Mouse (Mus musculus): Measurements from ENCODE around the gene Sox1. TPM values are rescaled to one million over a fixed set of nuclear protein-coding genes. Genes with fewer than 3 reads are reported as not detected.

The Sox1 gene
- total RNA-seq (2014; fragmentation: Nextera tagmentation) (not detected in 2 replicates), total RNA-seq (2017) (0.05 and 0.12 TPM in 2 replicates), polyA plus RNA-seq (2012) (not detected in 2 replicates)

DNA sequence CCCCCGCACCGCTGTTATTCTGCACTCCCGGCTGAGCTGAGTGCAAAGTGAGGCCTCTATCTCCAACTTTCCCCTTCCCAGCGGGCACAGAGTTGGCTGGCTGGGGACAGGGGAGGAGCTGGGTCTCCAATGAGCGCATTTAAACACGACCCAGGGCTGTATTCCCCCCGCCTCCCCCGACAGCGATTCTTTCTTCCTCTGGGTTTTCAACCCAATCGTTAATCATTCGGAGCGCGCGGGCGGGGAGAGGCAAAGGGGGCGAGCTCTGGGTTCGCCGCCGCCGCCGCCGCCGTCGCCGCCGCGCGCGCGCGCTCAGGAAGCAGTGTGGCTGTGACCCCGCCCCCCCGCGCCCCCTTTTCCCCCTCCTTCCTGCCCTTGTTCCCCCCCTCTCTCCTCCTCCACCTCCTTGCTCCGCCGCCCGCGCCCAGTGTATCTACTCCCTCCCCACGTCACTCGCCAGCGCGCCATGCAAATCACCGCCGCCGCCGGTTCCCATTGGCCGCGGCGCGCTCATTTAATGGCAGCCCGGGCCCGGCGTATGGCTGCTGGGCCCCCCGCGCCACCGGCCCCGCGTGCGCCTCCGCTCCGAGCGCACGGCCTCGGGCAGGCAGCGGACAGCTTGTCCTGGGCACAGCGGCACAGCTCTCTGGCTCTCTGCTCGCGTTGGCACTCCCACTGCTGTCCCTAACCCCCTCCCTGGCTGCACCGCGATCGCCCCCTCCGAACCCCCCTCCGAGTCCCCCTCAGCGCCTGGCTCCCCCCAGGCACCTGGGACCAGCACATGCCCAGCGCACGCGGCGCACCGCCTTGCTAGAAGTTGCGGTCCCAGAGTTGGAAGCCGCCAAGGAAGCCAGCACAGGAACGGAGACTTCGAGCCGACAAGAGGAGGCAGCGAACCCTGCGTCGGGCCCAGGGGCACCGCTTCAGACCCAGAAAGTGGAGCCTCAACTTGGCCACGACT, at the start of gene Sox1:
TSS of gene Sox1 (plus strand) at position 225 of the 961 bp plus-strand sequence.
- H3K9me3 ChIP-seq (replicated peaks): peaks cover 24% of the 10 kb centered on the region
- H3K27me3 ChIP-seq (ENCODE audit: insufficient read depth, low read length): peaks cover 10% of the 10 kb centered on the region; the same call in 1 of the 2 replicates
- no peak for DNase-seq (ENCODE audit: low spot score)
- no peak for ATAC-seq (ENCODE audit: extremely low read depth, insufficient number of reproducible peaks, low FRiP score, poor library complexity, severe bottlenecking)
- H3K36me3 ChIP-seq (replicated peaks): no peaks in the 10 kb centered on the region
- no peak for TF ChIP-seq CTCF (IDR thresholded peaks at IDR 0.05; ENCODE audit: low read depth, low read length)
- no peak for TF ChIP-seq POLR2AphosphoS5 (IDR thresholded peaks at IDR 0.05; ENCODE audit: insufficient replicate concordance, low read depth, low read length)
- TF ChIP-seq GATA2 (IDR thresholded peaks at IDR 0.05; ENCODE audit: borderline replicate concordance, low read depth, low read length): no peak
- no peak for TF ChIP-seq TAL1 (conservative IDR thresholded peaks at IDR 0.05; ENCODE audit: low read depth, low read length)
- TF ChIP-seq GATA1 (IDR thresholded peaks at IDR 0.05; ENCODE audit: borderline replicate concordance, low read length): no peak
- no peaks in the 10 kb centered on the region for H3K4me1 ChIP-seq (ENCODE audit: insufficient read depth, low read depth, low read length)
- H3K4me3 ChIP-seq (ENCODE audit: low read depth, low read length): no peak within 1 kb of the TSS; the same call in 1 of the 2 replicates

DNA sequence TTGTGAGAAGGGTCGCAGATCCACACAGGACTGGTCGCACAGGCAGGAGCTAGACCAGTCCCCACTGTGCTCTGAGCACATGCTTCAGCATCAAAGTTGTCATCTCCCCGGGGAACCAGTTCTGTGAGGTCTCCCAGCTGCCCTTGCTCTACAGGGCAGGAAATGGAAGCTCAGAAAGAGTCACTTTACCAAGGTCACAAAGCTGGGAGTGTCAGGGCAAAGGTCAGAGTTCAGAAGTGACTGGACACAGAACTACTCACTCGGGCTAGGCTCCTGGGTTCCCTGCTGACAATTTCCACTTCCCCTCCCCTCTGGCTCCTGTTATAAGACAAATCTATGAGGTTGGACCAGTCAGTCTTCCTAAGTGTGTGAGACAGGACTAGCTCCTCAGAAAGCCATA, 49.2 kb upstream of the Sox1 start:
- TF ChIP-seq GATA2 (IDR thresholded peaks at IDR 0.05; ENCODE audit: borderline replicate concordance, low read depth, low read length) (no peak), GATA1 (IDR thresholded peaks at IDR 0.05; ENCODE audit: borderline replicate concordance, low read length) (no peak), TAL1 (conservative IDR thresholded peaks at IDR 0.05; ENCODE audit: low read depth, low read length) (no peak), CTCF (IDR thresholded peaks at IDR 0.05; ENCODE audit: low read depth, low read length) (no peak), POLR2AphosphoS5 (IDR thresholded peaks at IDR 0.05; ENCODE audit: insufficient replicate concordance, low read depth, low read length) (no peak)
- no peaks in the 10 kb centered on the region for H3K4me1 ChIP-seq (ENCODE audit: insufficient read depth, low read depth, low read length)
- H3K4me3 ChIP-seq (ENCODE audit: low read depth, low read length): no peak overlapping the region
- DNase-seq (ENCODE audit: low spot score) (no peak), ATAC-seq (ENCODE audit: extremely low read depth, insufficient number of reproducible peaks, low FRiP score, poor library complexity, severe bottlenecking) (no peak)
- H3K9me3 ChIP-seq (replicated peaks): no peaks in the 10 kb centered on the region
- no peaks in the 10 kb centered on the region for H3K27me3 ChIP-seq (ENCODE audit: insufficient read depth, low read length)
- no peaks in the 10 kb centered on the region for H3K36me3 ChIP-seq (replicated peaks)

DNA sequence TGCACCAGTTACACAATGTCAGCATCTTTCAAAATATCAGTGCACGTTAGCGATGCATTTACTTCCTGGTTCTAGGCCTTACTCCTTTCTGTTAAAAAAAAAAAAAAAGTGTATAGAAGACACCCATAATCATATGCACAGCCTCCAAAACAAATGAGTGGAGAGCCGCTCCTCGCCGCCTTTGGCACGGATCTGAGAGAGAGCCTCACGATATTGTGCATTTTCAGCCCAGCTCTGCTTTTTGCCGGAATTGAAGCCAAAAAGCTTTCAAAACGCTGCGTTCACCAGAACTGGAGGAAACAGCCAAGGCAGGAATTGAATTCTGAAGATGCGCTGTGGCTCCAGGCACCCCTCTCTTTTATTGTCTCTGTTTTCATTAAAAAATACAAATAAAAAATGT, 48.2 kb upstream of the Sox1 start:
- Histone ChIP-seq H3K4me3 (ENCODE audit: low read depth, low read length) (no peak overlapping the region), H3K9me3 (replicated peaks) (no peaks in the 10 kb centered on the region), H3K36me3 (replicated peaks) (no peaks in the 10 kb centered on the region), H3K4me1 (ENCODE audit: insufficient read depth, low read depth, low read length) (no peaks in the 10 kb centered on the region), H3K27me3 (ENCODE audit: insufficient read depth, low read length) (no peaks in the 10 kb centered on the region)
- ATAC-seq (ENCODE audit: extremely low read depth, insufficient number of reproducible peaks, low FRiP score, poor library complexity, severe bottlenecking) (no peak), DNase-seq (ENCODE audit: low spot score) (no peak)
- TF ChIP-seq POLR2AphosphoS5 (IDR thresholded peaks at IDR 0.05; ENCODE audit: insufficient replicate concordance, low read depth, low read length): no peak
- no peak for TF ChIP-seq GATA1 (IDR thresholded peaks at IDR 0.05; ENCODE audit: borderline replicate concordance, low read length)
- no peak for TF ChIP-seq TAL1 (conservative IDR thresholded peaks at IDR 0.05; ENCODE audit: low read depth, low read length)

DNA sequence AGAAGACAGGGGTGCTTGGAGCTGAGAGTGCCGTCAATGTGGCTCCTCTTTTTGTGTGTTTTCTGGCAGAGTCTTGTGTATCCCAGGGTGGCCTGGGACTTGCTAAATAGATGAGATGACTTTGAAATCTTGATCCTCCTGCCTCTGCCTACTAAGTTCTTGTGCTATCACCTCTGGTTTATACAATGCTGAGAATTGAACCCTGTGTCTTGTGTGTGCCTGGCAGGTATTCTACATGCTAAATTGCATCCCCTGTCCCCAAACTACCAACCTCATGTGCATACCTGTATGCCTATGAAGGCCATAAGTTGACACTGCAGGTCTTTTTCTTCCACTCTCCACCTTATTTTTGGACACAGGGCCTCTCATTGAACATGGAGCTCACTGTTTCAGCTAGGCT, 46.8 kb upstream of the Sox1 start:
- Histone ChIP-seq H3K27me3 (ENCODE audit: insufficient read depth, low read length) (no peaks in the 10 kb centered on the region), H3K9me3 (replicated peaks) (no peaks in the 10 kb centered on the region), H3K36me3 (replicated peaks) (no peaks in the 10 kb centered on the region), H3K4me1 (ENCODE audit: insufficient read depth, low read depth, low read length) (no peaks in the 10 kb centered on the region), H3K4me3 (ENCODE audit: low read depth, low read length) (no peak overlapping the region)
- ATAC-seq (ENCODE audit: extremely low read depth, insufficient number of reproducible peaks, low FRiP score, poor library complexity, severe bottlenecking): no peak
- TF ChIP-seq GATA1 (IDR thresholded peaks at IDR 0.05; ENCODE audit: borderline replicate concordance, low read length) (no peak), TAL1 (conservative IDR thresholded peaks at IDR 0.05; ENCODE audit: low read depth, low read length) (no peak), POLR2AphosphoS5 (IDR thresholded peaks at IDR 0.05; ENCODE audit: insufficient replicate concordance, low read depth, low read length) (no peak), CTCF (IDR thresholded peaks at IDR 0.05; ENCODE audit: low read depth, low read length) (no peak), GATA2 (IDR thresholded peaks at IDR 0.05; ENCODE audit: borderline replicate concordance, low read depth, low read length) (no peak)
- no peak for DNase-seq (ENCODE audit: low spot score)

DNA sequence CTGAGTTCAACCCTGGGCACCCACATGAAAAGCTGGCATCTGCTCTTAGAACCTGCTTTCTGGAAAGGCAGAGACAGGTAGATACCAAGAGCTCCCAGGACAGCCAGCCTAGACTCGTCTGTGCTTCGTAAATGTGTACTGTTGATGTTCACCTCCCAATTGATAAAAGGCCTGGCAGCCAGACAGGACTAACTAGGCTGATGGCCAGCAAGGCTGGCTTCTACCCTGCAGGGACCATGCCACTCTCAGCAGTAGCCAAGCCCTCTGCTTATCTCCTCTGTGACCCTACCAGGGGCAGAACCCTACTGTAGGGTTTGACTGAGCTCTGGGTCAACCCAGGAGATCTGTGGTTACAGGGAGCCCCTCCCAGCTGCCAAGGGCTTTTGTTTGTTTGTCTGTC, 45.5 kb upstream of the Sox1 start:
- DNase-seq (ENCODE audit: low spot score) (no peak), ATAC-seq (ENCODE audit: extremely low read depth, insufficient number of reproducible peaks, low FRiP score, poor library complexity, severe bottlenecking) (no peak)
- TF ChIP-seq CTCF (IDR thresholded peaks at IDR 0.05; ENCODE audit: low read depth, low read length): no peak
- no peak for TF ChIP-seq GATA1 (IDR thresholded peaks at IDR 0.05; ENCODE audit: borderline replicate concordance, low read length)
- TF ChIP-seq TAL1 (conservative IDR thresholded peaks at IDR 0.05; ENCODE audit: low read depth, low read length): no peak
- TF ChIP-seq GATA2 (IDR thresholded peaks at IDR 0.05; ENCODE audit: borderline replicate concordance, low read depth, low read length): no peak
- no peak for TF ChIP-seq POLR2AphosphoS5 (IDR thresholded peaks at IDR 0.05; ENCODE audit: insufficient replicate concordance, low read depth, low read length)
- Histone ChIP-seq H3K36me3 (replicated peaks) (no peaks in the 10 kb centered on the region), H3K9me3 (replicated peaks) (no peaks in the 10 kb centered on the region), H3K4me1 (ENCODE audit: insufficient read depth, low read depth, low read length) (no peaks in the 10 kb centered on the region), H3K4me3 (ENCODE audit: low read depth, low read length) (no peak overlapping the region), H3K27me3 (ENCODE audit: insufficient read depth, low read length) (peaks cover 3% of the 10 kb centered on the region; the same call in 1 of the 2 replicates)

DNA sequence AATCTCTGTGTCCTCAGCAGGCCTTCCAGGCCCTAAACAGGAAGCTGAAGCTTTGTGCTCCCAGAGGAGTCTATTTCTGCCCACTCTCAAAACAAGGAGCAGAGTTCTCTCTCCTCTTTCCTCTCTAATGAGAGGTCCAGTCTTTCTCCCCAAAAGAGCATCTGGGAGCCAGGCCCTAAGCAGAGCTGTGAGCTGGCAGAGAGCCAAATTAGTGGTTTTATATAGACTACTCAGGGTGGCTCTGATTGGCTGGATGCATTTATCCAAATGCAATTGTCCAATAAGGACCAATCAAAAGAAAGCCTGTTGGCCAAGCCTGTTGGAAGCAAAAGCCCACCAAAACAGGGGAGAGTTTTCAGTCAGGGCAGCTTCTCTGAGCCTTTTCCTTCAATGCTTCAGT, 44.0 kb upstream of the Sox1 start:
- Histone ChIP-seq H3K36me3 (replicated peaks) (no peaks in the 10 kb centered on the region), H3K4me3 (ENCODE audit: low read depth, low read length) (no peak overlapping the region), H3K9me3 (replicated peaks) (no peaks in the 10 kb centered on the region), H3K4me1 (ENCODE audit: insufficient read depth, low read depth, low read length) (no peaks in the 10 kb centered on the region), H3K27me3 (ENCODE audit: insufficient read depth, low read length) (peaks cover 4% of the 10 kb centered on the region; the same call in 1 of the 2 replicates)
- DNase-seq (ENCODE audit: low spot score): no peak
- TF ChIP-seq GATA2 (IDR thresholded peaks at IDR 0.05; ENCODE audit: borderline replicate concordance, low read depth, low read length) (no peak), POLR2AphosphoS5 (IDR thresholded peaks at IDR 0.05; ENCODE audit: insufficient replicate concordance, low read depth, low read length) (no peak), TAL1 (conservative IDR thresholded peaks at IDR 0.05; ENCODE audit: low read depth, low read length) (no peak), CTCF (IDR thresholded peaks at IDR 0.05; ENCODE audit: low read depth, low read length) (no peak), GATA1 (IDR thresholded peaks at IDR 0.05; ENCODE audit: borderline replicate concordance, low read length) (no peak)
- ATAC-seq (ENCODE audit: extremely low read depth, insufficient number of reproducible peaks, low FRiP score, poor library complexity, severe bottlenecking): no peak

Measured in G1E (cell line).